Mouse (Mus musculus) small intestine, adult 2 months (tissue): Measurements from ENCODE around the gene Pts.

Experiments used
- CTCF ChIP-seq: fragments of 200-500 bp; IDR thresholded peaks from 2 replicates; pipeline ENCODE4 v1.5.1; 2012; ENCODE audit warnings: low read depth, mild to moderate bottlenecking, control low read depth, inconsistent platforms, low read length, moderate library complexity, mixed read lengths; ENCODE audit not compliant: insufficient replicate concordance, insufficient read length; ENCODE audit errors: extremely low read depth
- POLR2A ChIP-seq: fragments of 200-500 bp; IDR thresholded peaks from 2 replicates; pipeline ENCODE4 v1.6.1; 2012; ENCODE audit warnings: low read depth, mild to moderate bottlenecking, control low read depth, inconsistent platforms, low read length, moderate library complexity

- TF ChIP-seq CTCF = no peak
- no peak for TF ChIP-seq POLR2A
Observed at GRCm38 (mm10) chr9:50537295-50537694, 8.8 kb upstream of the Pts start.
